Mouse (Mus musculus): ENCODE data around the gene Mavs. TPM values are rescaled to one million over a fixed set of nuclear protein-coding genes. Genes with fewer than 3 reads are reported as not detected.

The Mavs gene
- polyA plus RNA-seq, 1 experiment from 2014 or later: 13.8 TPM

- WGBS: 100% methylated on average over 3 of the region's 3 CpGs
- Histone ChIP-seq H3K4me3 (no peak overlapping the region), H3K9ac (replicated peaks) (no peak overlapping the region), H3K36me3 (peaks cover 33% of the 10 kb centered on the region), H3K27ac (replicated peaks) (no peak overlapping the region), H3K9me3 (no peaks in the 10 kb centered on the region), H3K4me2 (replicated peaks) (no peak overlapping the region), H3K4me1 (no peaks in the 10 kb centered on the region), H3K27me3 (no peaks in the 10 kb centered on the region)
- ATAC-seq (ENCODE audit: low FRiP score, low read depth): no peak
Measured at GRCm38 (mm10) chr2:131201262-131201661, 32.6 kb upstream of the Mavs start.

GRCm38 (mm10) chr2:131203816-131204409, 29.9 kb upstream of the Mavs start:
- no peak overlapping the region for H3K27ac ChIP-seq (replicated peaks)
- H3K4me2 ChIP-seq (replicated peaks): no peak overlapping the region
- H3K9me3 ChIP-seq: no peaks in the 10 kb centered on the region
- no peak overlapping the region for H3K9ac ChIP-seq (replicated peaks)
- H3K27me3 ChIP-seq: no peaks in the 10 kb centered on the region
- WGBS: 89% methylated on average over 6 of the region's 6 CpGs
- H3K4me1 ChIP-seq: no peaks in the 10 kb centered on the region
- H3K36me3 ChIP-seq: peaks cover 14% of the 10 kb centered on the region
- no peak for ATAC-seq (ENCODE audit: low FRiP score, low read depth)
- no peak overlapping the region for H3K4me3 ChIP-seq

DNA sequence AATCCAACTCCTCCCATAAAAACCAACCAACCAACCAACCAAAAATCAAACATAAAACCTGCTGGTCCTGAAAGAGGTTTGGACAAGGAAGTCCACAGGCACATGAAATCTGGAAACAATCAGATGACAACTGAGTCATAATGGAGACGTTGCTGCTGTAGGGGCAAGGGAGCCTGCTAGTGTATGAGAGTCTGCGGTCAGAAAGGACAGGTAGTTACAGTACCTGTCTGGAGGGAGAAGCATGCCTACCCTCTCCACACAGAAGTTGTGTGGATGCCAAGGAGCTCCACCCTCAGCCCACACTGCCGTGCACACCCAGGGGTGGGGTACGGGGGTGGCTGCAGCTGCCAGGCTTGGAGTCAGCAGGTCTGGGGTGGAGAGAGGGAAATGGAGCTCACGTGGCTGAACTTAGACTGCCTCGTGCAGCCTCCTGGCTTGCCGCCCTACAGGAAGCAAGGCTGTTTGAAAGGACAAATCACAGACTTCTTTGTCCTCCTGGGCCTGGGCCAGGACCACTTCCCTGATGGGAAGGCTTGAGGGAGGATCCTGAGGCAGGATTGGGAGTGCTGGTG, 29.4 kb upstream of the Mavs start:
- no peaks in the 10 kb centered on the region for H3K9me3 ChIP-seq
- H3K27ac ChIP-seq (replicated peaks): no peak overlapping the region
- H3K4me3 ChIP-seq: no peak overlapping the region
- H3K27me3 ChIP-seq: no peaks in the 10 kb centered on the region
- no peak overlapping the region for H3K4me2 ChIP-seq (replicated peaks)
- H3K36me3 ChIP-seq: peaks cover 8% of the 10 kb centered on the region
- WGBS: 62% methylated on average over 7 of the region's 7 CpGs
- ATAC-seq (ENCODE audit: low FRiP score, low read depth): no peak
- H3K9ac ChIP-seq (replicated peaks): no peak overlapping the region
- H3K4me1 ChIP-seq: peaks cover 3% of the 10 kb centered on the region; the same call in 1 of the 2 replicates

- no peaks in the 10 kb centered on the region for H3K36me3 ChIP-seq
- no peak overlapping the region for H3K4me3 ChIP-seq
- H3K9me3 ChIP-seq: no peaks in the 10 kb centered on the region
- H3K27me3 ChIP-seq: no peaks in the 10 kb centered on the region
- ATAC-seq (ENCODE audit: low FRiP score, low read depth): no peak
- no peak overlapping the region for H3K9ac ChIP-seq (replicated peaks)
- H3K4me1 ChIP-seq: peaks cover 6% of the 10 kb centered on the region
- no peak overlapping the region for H3K27ac ChIP-seq (replicated peaks)
- no peak overlapping the region for H3K4me2 ChIP-seq (replicated peaks)
- WGBS: 91% methylated on average over 8 of the region's 8 CpGs
Measured at GRCm38 (mm10) chr2:131205521-131206182, 28.2 kb upstream of the Mavs start.

DNA sequence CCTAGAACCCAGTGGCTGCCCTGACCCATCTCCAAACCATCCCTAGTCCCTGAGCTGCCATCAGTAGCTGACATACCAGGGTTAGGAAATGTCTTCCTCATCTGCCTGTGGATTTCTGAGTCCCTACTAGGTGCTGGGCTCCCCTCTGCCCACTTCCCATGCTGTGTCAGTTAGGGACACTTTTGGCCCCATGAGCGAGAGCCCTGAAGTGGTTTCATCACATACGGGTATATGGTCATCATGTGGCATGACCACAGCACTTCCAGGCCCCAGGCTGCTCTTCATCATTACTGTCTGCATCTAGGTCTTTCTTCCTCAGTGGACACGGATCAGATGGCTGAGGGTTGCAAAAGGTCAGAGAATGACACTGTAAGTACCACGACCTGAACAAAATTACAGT, 27.1 kb upstream of the Mavs start, which contains the start of gene Ap5s1:
Gene Ap5s1, plus strand, starts transcription at position 301 of the 400 bp plus-strand sequence.
- Histone ChIP-seq H3K4me2 (replicated peaks) (no peak within 1 kb of the TSS), H3K4me1 (peaks cover 14% of the 10 kb centered on the region), H3K27ac (replicated peaks) (no peak within 1 kb of the TSS), H3K9ac (replicated peaks) (no peak within 1 kb of the TSS), H3K4me3 (no peak within 1 kb of the TSS), H3K27me3 (no peaks in the 10 kb centered on the region), H3K9me3 (no peaks in the 10 kb centered on the region), H3K36me3 (no peaks in the 10 kb centered on the region)
- 81% methylated on average over 4 of the region's 4 CpGs for WGBS
- no peak for ATAC-seq (ENCODE audit: low FRiP score, low read depth)

GRCm38 (mm10) chr2:131208356-131208755, 25.5 kb upstream of the Mavs start:
- ATAC-seq (ENCODE audit: low FRiP score, low read depth): no peak
- H3K9ac ChIP-seq (replicated peaks): no peak overlapping the region
- peaks cover 16% of the 10 kb centered on the region for H3K4me1 ChIP-seq
- H3K9me3 ChIP-seq: no peaks in the 10 kb centered on the region
- 94% methylated on average over 2 of the region's 2 CpGs for WGBS
- no peak overlapping the region for H3K4me3 ChIP-seq
- H3K4me2 ChIP-seq (replicated peaks): no peak overlapping the region
- H3K36me3 ChIP-seq: peaks cover 10% of the 10 kb centered on the region
- no peak overlapping the region for H3K27ac ChIP-seq (replicated peaks)
- H3K27me3 ChIP-seq: no peaks in the 10 kb centered on the region

- H3K4me1 ChIP-seq: peaks cover 16% of the 10 kb centered on the region
- peak overlapping the region; percentile 54 for H3K4me2 ChIP-seq (replicated peaks)
- no peaks in the 10 kb centered on the region for H3K27me3 ChIP-seq
- peaks cover 12% of the 10 kb centered on the region for H3K36me3 ChIP-seq
- H3K9ac ChIP-seq (replicated peaks): peak overlapping the region; percentile 57; the same call in 1 of the 2 replicates
- peak overlapping the region; percentile 88 for H3K27ac ChIP-seq (replicated peaks)
- H3K4me3 ChIP-seq: peak overlapping the region; percentile 64
- H3K9me3 ChIP-seq: no peaks in the 10 kb centered on the region
- no peak for ATAC-seq (ENCODE audit: low FRiP score, low read depth)
- 68% methylated on average over 4 of the region's 4 CpGs for WGBS
Measured at GRCm38 (mm10) chr2:131209125-131209795, 24.6 kb upstream of the Mavs start.

DNA sequence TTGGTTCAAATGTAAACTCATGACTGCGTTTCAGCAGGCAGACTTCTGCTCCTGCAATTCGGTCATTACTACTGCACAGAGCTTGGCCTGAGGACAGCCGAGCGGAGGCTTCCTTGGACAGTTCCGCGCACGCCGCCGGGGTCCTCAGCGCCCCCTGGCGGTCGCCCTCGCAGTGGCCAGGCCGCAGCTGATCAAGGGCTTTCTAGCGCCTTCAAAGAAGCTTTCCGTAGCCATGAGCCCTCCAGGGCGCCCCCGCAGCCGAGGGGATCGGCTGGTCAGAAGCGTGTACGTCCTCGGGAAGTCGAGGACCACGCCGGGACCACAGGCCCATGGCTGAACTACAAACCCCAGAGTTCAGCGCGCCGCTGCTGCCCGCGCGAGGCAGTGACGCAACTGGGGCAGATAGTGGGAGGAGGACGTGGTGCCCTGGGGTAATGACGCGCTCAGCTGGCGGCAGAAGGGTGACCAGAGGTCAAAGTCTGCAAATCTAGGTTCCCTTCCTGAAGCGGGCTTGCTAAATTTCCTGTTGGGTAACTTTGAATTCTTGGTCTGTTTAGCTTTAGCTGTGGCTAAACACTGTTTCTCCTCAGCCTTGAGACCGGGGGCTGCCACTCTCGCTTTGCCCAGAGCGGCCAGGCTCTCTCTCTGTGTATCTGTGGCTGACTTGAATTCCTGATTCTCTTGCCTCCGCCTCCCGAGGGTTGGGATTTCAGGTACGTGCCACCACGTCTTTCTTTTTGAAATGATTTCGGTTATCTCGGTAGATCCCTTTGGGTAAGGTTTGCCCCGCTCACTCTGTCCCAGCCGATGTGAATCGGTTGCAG, 23.7 kb upstream of the Mavs start:
- H3K9me3 ChIP-seq: no peaks in the 10 kb centered on the region
- ATAC-seq (ENCODE audit: low FRiP score, low read depth): peak; percentile 97
- H3K27me3 ChIP-seq: no peaks in the 10 kb centered on the region
- peak overlapping the region; percentile 54 for H3K4me2 ChIP-seq (replicated peaks)
- peak overlapping the region; percentile 88 for H3K27ac ChIP-seq (replicated peaks)
- WGBS: 3% methylated on average over 50 of the region's 50 CpGs
- H3K4me3 ChIP-seq: peak overlapping the region; percentile 64
- peaks cover 16% of the 10 kb centered on the region for H3K4me1 ChIP-seq
- H3K9ac ChIP-seq (replicated peaks): peak overlapping the region; percentile 57
- peaks cover 12% of the 10 kb centered on the region for H3K36me3 ChIP-seq

- H3K4me1 ChIP-seq: peaks cover 16% of the 10 kb centered on the region
- H3K27ac ChIP-seq (replicated peaks): no peak overlapping the region
- peak overlapping the region; percentile 64 for H3K4me3 ChIP-seq
- H3K9me3 ChIP-seq: no peaks in the 10 kb centered on the region
- peaks cover 12% of the 10 kb centered on the region for H3K36me3 ChIP-seq
- 77% methylated on average over 9 of the region's 9 CpGs for WGBS
- no peak for ATAC-seq (ENCODE audit: low FRiP score, low read depth)
- no peaks in the 10 kb centered on the region for H3K27me3 ChIP-seq
- peak overlapping the region; percentile 54 for H3K4me2 ChIP-seq (replicated peaks)
- peak overlapping the region; percentile 57 for H3K9ac ChIP-seq (replicated peaks)
Measured at GRCm38 (mm10) chr2:131211026-131211615, 22.7 kb upstream of the Mavs start.

- Histone ChIP-seq H3K27me3 (no peaks in the 10 kb centered on the region), H3K9me3 (no peaks in the 10 kb centered on the region), H3K4me3 (no peak overlapping the region), H3K36me3 (peaks cover 12% of the 10 kb centered on the region), H3K27ac (replicated peaks) (no peak overlapping the region), H3K4me1 (peaks cover 16% of the 10 kb centered on the region), H3K4me2 (replicated peaks) (no peak overlapping the region), H3K9ac (replicated peaks) (no peak overlapping the region; the same call in 1 of the 2 replicates)
- no peak for ATAC-seq (ENCODE audit: low FRiP score, low read depth)
- 89% methylated on average over 7 of the region's 7 CpGs for WGBS
Measured at GRCm38 (mm10) chr2:131213773-131214172, 20.1 kb upstream of the Mavs start.
